Mouse (Mus musculus): ENCODE data around the gene Lrrc4. TPM values are rescaled to one million over a fixed set of nuclear protein-coding genes. Genes with fewer than 3 reads are reported as not detected.

Lrrc4 gene
- polyA plus RNA-seq, 1 experiment from 2014 or later: 0.87 TPM

DNA sequence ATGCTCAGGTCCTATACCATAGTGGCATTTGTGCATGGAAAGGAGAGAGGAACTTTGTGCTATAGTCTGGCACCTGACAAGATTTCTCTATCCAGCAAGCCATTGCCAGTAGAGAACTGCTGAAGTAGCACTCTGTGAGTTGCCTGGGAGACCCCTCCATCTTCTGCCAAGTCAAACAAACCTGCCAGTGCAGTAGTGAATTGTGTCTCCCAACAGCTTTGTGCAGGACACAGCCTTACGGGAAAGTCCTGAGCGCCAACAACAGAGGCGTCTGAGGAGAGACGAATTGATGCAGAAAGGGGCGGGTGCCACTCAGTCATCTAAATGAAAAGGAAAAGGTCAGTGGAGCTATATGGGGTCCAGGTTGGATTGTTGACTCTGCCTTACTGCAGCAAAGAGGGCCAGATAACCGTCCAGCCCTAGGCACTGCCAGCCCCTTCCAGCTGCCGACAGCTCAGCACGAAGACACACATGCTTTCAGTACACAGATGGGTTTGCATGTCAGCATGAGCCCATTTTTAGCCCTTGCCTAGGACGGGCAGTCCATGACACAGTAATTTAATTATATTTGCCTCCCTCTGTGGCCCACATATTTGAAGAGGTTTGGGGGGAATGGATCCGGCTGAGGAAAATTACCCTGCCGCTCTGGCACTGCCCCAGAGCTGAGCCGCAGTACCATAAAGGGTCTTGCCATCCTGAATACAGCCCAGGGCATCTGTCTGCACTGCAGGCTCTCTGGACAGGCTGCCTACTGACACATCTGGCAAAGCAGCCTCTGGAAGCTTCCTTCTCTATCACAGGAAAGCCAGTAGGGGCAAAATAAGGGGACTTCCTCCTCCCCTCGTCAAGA is 11.8 kb downstream of the Lrrc4 start:
- Histone ChIP-seq H3K4me2 (replicated peaks) (no peak overlapping the region), H3K27me3 (no peaks in the 10 kb centered on the region), H3K4me1 (no peaks in the 10 kb centered on the region), H3K27ac (no peak overlapping the region), H3K9me3 (no peaks in the 10 kb centered on the region), H3K9ac (no peak overlapping the region), H3K4me3 (no peak overlapping the region), H3K36me3 (no peaks in the 10 kb centered on the region)
- 79% methylated on average over 13 of the region's 13 CpGs for WGBS
- no peak for ATAC-seq (ENCODE audit: insufficient number of reproducible peaks, insufficient read depth, low FRiP score, low TSS enrichment)

DNA sequence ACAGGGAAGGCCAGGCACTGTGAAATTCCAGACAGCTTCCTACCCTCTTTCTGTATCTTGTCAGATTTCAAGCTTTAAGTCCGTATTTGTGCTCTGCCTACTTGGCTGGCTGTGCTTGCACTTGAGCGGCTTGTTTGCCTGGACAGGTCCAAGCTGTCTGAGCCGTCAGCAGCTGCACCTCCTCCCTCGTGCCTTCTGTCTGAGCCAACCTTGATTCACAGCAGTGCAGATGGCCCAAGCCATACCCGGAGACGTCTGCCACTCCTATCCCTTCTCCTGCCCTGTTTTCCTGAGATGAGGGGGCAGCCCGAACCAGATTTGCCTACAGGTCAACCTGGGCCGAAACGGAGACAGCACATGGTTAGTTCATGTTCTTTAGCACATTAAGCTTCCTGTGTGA is 14.5 kb downstream of the Lrrc4 start:
- no peaks in the 10 kb centered on the region for H3K4me1 ChIP-seq
- no peak for ATAC-seq (ENCODE audit: insufficient number of reproducible peaks, insufficient read depth, low FRiP score, low TSS enrichment)

DNA sequence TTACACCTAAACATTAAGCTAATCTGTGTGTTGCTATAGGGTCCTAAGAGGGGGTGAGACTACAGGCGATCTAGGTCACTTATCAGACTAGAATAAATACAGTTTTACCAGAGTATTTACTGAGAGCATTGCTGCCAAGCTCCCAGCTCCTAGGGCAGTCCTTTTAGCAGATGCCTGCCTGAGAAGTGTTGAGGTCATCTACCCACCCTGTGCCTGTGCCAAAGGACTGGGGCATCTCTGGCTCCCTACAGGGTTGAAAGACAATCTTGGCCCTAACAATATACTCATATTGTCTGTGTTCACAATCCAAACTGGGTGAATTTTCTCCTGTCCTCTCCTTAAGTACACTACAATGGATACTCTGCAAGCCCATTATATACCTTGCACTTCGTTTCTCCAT is 16.7 kb downstream of the Lrrc4 start:
- ATAC-seq (ENCODE audit: insufficient number of reproducible peaks, insufficient read depth, low FRiP score, low TSS enrichment): no peak
- Histone ChIP-seq H3K9ac (no peak overlapping the region), H3K9me3 (no peaks in the 10 kb centered on the region), H3K4me2 (replicated peaks) (no peak overlapping the region), H3K4me3 (no peak overlapping the region), H3K4me1 (no peaks in the 10 kb centered on the region), H3K27me3 (no peaks in the 10 kb centered on the region), H3K27ac (no peak overlapping the region), H3K36me3 (no peaks in the 10 kb centered on the region)
- WGBS: 89% methylated on average over 2 of the region's 2 CpGs

More for the DNA sequence above, 14.5 kb downstream of the Lrrc4 start:
- Histone ChIP-seq H3K4me3 (no peak overlapping the region), H3K9ac (no peak overlapping the region), H3K27ac (no peak overlapping the region), H3K9me3 (no peaks in the 10 kb centered on the region), H3K4me2 (replicated peaks) (no peak overlapping the region), H3K36me3 (no peaks in the 10 kb centered on the region), H3K27me3 (no peaks in the 10 kb centered on the region)
- 76% methylated on average over 9 of the region's 9 CpGs for WGBS

DNA sequence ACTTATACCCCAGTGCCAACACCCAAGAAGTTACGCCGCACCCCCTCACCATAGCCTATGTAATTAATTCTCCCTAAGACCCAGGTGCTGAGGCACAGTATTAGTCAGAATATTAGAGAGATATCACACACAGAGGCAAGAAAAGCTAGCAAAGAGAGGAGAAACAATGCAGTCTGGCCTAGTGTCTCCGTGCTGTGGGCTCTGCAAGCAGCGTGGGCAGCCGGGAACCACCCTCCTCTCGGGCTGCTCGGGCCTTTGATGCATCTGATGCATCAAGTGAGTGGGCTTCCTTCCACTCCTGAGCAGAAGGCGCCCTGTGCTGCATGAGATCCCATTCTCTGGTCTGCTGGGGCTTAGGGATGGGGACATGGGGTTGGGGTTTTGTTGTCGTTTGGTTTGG is 18.5 kb downstream of the Lrrc4 start:
- 91% methylated on average over 9 of the region's 9 CpGs for WGBS
- H3K4me3 ChIP-seq: no peak overlapping the region
- no peak overlapping the region for H3K9ac ChIP-seq
- H3K27ac ChIP-seq: no peak overlapping the region
- no peaks in the 10 kb centered on the region for H3K4me1 ChIP-seq
- no peaks in the 10 kb centered on the region for H3K27me3 ChIP-seq
- no peaks in the 10 kb centered on the region for H3K36me3 ChIP-seq
- no peaks in the 10 kb centered on the region for H3K9me3 ChIP-seq
- no peak overlapping the region for H3K4me2 ChIP-seq (replicated peaks)
- no peak for ATAC-seq (ENCODE audit: insufficient number of reproducible peaks, insufficient read depth, low FRiP score, low TSS enrichment)

DNA sequence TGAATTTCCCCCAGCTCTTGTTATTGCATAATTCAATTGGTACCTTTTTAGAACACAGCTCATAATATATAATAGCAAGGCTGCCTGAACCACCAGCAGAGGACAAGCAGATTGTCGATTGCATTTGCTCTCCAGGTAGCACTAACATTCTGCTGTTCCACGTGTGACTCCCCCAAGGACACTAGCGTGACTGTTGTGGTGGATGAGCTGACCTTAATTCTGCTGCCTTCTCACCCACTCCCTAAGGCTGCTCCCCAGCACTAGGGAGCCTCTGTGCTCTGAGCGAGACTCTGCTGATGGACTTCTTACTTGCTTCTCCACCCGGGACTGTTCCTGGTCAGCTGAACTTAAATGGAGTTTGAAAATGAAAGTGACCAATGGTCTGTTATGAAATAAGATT is 26.8 kb downstream of the Lrrc4 start:
- WGBS: 88% methylated on average over 5 of the region's 5 CpGs
- ATAC-seq (ENCODE audit: insufficient number of reproducible peaks, insufficient read depth, low FRiP score, low TSS enrichment): no peak
- H3K9ac ChIP-seq: no peak overlapping the region

DNA sequence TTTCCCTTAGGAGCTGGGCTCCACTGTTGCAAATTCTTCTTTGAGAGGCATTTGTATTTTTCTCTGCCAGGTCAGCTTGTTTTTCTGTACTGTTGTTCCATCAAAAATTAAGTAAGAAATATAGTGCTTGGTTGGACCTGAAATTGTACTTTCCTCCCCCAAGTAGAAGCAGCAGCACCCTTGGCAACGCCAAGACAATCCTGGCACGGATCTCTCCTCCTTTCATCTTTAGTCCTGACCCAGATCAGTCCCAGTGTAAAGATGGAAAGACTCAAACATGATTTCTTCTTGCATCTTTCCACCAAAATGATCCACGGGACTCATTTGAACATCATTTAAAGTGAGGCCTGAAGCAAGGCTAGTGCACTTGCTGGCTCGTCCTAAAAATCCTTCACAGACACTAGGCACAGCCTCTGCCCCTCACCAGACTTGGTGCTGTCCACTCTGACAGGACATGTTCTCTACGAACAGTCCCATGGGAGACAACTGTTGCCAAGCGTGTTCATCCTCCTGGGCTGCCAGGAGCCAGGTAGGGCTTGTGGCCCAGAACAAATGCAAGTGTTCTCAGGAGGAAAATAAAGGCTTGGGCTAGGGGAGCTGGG is 27.8 kb downstream of the Lrrc4 start:
- H3K4me2 ChIP-seq (replicated peaks): no peak overlapping the region
- no peaks in the 10 kb centered on the region for H3K9me3 ChIP-seq
- 90% methylated on average over 6 of the region's 6 CpGs for WGBS

More for the DNA sequence above, 26.8 kb downstream of the Lrrc4 start:
- no peak overlapping the region for H3K4me3 ChIP-seq
- no peaks in the 10 kb centered on the region for H3K4me1 ChIP-seq
- no peak overlapping the region for H3K27ac ChIP-seq
- H3K9me3 ChIP-seq: no peaks in the 10 kb centered on the region
- no peak overlapping the region for H3K4me2 ChIP-seq (replicated peaks)
- H3K27me3 ChIP-seq: no peaks in the 10 kb centered on the region
- H3K36me3 ChIP-seq: peaks cover 3% of the 10 kb centered on the region; the same call in 1 of the 2 replicates

DNA sequence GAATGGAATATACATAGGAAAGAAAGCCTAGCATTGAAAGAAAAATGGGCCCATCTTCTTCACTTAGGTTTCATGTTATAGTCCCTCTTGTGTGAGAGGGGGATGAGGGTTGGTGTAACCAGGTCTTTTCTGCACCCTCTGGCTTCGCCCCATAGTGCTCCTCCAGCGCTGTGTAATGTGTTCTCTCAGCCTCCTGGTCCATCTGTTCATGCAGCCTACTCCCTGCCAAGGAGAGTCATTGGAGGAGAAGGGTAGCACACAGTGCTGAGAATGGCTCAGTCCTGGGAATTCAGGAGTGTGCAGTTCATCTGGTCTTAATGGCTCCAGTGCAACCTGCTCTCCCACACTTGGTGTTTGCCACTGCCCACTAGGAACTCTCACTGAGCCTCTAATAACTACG is 30.6 kb downstream of the Lrrc4 start:
- Histone ChIP-seq H3K4me1 (no peaks in the 10 kb centered on the region), H3K27me3 (no peaks in the 10 kb centered on the region), H3K9ac (no peak overlapping the region), H3K36me3 (peaks cover 16% of the 10 kb centered on the region), H3K4me3 (no peak overlapping the region), H3K4me2 (replicated peaks) (no peak overlapping the region), H3K27ac (no peak overlapping the region), H3K9me3 (no peaks in the 10 kb centered on the region)
- ATAC-seq (ENCODE audit: insufficient number of reproducible peaks, insufficient read depth, low FRiP score, low TSS enrichment): no peak
- 86% methylated on average over 3 of the region's 3 CpGs for WGBS

More for the DNA sequence above, 27.8 kb downstream of the Lrrc4 start:
- H3K9ac ChIP-seq: no peak overlapping the region
- no peak overlapping the region for H3K4me3 ChIP-seq
- peaks cover 3% of the 10 kb centered on the region; the same call in 1 of the 2 replicates for H3K36me3 ChIP-seq
- H3K4me1 ChIP-seq: no peaks in the 10 kb centered on the region
- H3K27ac ChIP-seq: no peak overlapping the region
- no peak for ATAC-seq (ENCODE audit: insufficient number of reproducible peaks, insufficient read depth, low FRiP score, low TSS enrichment)
- no peaks in the 10 kb centered on the region for H3K27me3 ChIP-seq

DNA sequence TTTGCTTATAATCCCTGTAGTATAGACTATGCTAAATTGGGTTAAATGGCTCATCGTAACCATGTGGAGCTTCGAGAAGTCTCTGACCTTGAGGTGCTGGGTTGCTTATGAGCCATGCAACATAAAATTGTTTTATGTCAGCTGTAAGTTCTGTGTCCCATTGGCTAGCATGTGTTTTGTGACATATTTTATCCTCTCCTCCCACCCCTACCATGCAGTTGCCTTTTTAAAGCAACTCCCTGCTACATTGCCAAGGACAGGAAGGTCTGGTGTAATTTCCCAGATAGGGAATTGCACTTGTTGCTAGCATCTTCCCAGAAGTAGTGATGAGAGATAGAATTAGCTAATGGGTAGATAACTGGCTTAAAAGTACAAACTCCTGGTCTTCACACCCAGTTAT is 31.7 kb downstream of the Lrrc4 start:
- Histone ChIP-seq H3K4me3 (no peak overlapping the region), H3K9me3 (no peaks in the 10 kb centered on the region), H3K36me3 (peaks cover 16% of the 10 kb centered on the region), H3K4me2 (replicated peaks) (no peak overlapping the region), H3K27me3 (no peaks in the 10 kb centered on the region), H3K9ac (no peak overlapping the region), H3K27ac (no peak overlapping the region), H3K4me1 (no peaks in the 10 kb centered on the region)
- WGBS: 86% methylated on average over 2 of the region's 2 CpGs
- no peak for ATAC-seq (ENCODE audit: insufficient number of reproducible peaks, insufficient read depth, low FRiP score, low TSS enrichment)

DNA sequence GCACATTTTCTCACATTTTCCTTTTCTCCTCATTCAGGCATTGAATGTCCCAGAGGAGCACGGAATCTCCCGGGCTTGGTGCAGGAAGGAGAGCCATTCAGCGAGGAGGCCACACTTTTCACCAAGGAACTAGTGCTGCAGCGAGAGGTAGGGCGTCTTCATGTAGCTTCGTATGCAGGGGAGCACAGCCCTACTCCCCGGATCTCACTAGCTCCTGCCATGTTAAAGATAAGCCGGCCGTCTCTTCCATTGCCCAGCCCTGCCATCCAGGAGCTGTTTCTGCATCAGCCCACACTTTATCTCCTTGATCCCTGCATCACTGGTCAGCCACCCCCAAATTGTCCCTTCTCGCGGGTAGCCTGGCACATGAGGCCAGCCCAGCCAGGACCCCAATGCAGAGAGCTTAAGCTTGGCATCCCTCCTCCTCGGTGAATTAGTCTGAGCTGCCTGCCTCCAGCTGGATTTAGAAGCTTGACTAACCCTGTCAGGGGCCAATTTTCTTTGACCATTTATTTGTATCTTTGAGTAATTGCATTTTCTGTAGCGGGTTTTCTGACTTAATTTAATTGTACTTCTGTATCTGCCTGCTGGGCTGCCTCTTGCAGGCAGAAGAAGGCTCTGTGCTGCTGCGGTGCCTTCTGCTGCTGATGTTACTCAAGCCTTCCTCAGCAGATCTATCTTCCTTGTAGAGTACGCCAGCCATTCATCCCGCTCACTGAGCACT is 35.6 kb downstream of the Lrrc4 start:
- no peak overlapping the region for H3K4me3 ChIP-seq
- no peaks in the 10 kb centered on the region for H3K9me3 ChIP-seq
- peaks cover 15% of the 10 kb centered on the region for H3K36me3 ChIP-seq
- H3K27me3 ChIP-seq: no peaks in the 10 kb centered on the region
- ATAC-seq (ENCODE audit: insufficient number of reproducible peaks, insufficient read depth, low FRiP score, low TSS enrichment): no peak
- no peak overlapping the region for H3K9ac ChIP-seq
- no peaks in the 10 kb centered on the region for H3K4me1 ChIP-seq
- no peak overlapping the region for H3K4me2 ChIP-seq (replicated peaks)
- H3K27ac ChIP-seq: no peak overlapping the region
- WGBS: 86% methylated on average over 16 of the region's 16 CpGs

DNA sequence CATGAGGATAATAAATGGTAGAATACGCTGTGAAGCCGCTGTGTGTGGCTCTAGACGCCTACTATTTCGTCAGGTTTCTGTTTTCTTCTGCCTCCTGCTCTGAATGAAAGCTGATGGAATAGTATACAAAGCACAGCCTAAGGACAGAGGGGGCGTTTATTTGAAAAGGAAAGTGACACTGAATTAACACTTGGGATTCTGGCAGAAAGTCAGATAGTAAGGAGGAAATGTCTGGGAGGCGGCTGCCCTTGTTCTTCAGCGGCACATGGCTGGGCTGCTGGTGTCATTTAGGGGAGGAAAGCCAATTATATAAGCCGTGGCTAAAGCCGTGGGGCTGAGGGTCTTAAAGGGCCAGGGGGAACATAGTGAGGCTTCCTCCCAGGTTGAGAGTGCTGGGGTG is 36.2 kb downstream of the Lrrc4 start:
- Histone ChIP-seq H3K4me2 (replicated peaks) (no peak overlapping the region), H3K27me3 (no peaks in the 10 kb centered on the region), H3K36me3 (peaks cover 15% of the 10 kb centered on the region), H3K9ac (no peak overlapping the region), H3K9me3 (no peaks in the 10 kb centered on the region), H3K4me3 (no peak overlapping the region), H3K27ac (0 out of 2 replicates have a peak overlapping the region, but pooled peaks have one; percentile 17), H3K4me1 (no peaks in the 10 kb centered on the region)
- 43% methylated on average over 9 of the region's 9 CpGs for WGBS
- no peak for ATAC-seq (ENCODE audit: insufficient number of reproducible peaks, insufficient read depth, low FRiP score, low TSS enrichment)

DNA sequence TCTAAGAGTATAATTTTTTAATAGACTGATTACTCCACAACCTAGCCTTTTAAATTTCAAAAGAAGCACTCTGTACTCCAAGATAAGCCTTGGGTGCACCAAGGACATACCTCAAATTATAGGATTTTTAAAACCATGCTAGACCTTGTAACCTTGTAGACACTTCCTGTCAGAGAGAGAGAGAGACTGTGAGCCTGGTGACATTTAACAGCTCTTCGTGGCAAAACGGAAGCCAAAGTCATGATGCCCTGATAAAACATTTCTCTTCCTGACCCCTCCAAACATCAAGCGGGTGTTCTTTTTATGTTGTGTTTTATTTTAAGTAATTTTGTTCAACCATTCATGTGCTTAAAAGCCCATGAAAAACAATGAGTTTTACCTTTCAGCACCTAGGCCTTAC is 39.7 kb downstream of the Lrrc4 start:
- ATAC-seq (ENCODE audit: insufficient number of reproducible peaks, insufficient read depth, low FRiP score, low TSS enrichment): no peak
- Histone ChIP-seq H3K4me3 (no peak overlapping the region), H3K4me2 (replicated peaks) (no peak overlapping the region), H3K27me3 (no peaks in the 10 kb centered on the region), H3K36me3 (peaks cover 11% of the 10 kb centered on the region), H3K9ac (no peak overlapping the region), H3K4me1 (no peaks in the 10 kb centered on the region), H3K9me3 (no peaks in the 10 kb centered on the region), H3K27ac (no peak overlapping the region)
- 85% methylated on average over 3 of the region's 3 CpGs for WGBS

DNA sequence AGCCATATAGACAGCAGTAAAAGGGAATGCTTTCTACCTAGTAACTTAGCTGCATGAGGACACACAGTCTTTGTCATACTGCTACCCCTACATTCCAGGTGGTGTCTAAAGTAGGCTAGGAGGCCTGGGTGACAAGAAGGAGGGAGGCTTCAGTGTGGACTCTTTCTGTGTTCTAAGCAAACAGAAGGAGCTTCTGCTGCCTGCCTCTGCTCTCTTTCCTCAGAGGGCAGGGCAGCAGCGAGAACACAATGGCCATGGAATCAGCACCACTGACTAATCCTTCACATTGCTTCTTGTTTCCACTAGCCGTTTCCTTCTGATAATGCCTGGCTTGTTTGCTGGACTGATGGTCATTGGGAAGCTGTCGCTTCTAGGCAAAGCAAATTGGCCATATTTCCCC is 40.4 kb downstream of the Lrrc4 start:
- H3K9ac ChIP-seq: no peak overlapping the region
- no peaks in the 10 kb centered on the region for H3K27me3 ChIP-seq
- no peaks in the 10 kb centered on the region for H3K4me1 ChIP-seq
- 35% methylated on average over 3 of the region's 3 CpGs for WGBS
- peaks cover 5% of the 10 kb centered on the region for H3K36me3 ChIP-seq
- H3K4me3 ChIP-seq: no peak overlapping the region
- H3K4me2 ChIP-seq (replicated peaks): no peak overlapping the region
- no peaks in the 10 kb centered on the region for H3K9me3 ChIP-seq
- no peak for ATAC-seq (ENCODE audit: insufficient number of reproducible peaks, insufficient read depth, low FRiP score, low TSS enrichment)
- H3K27ac ChIP-seq: no peak overlapping the region

Data from embryonic facial prominence, embryonic 12.5 days (tissue).